Mouse (Mus musculus) kidney, postnatal 0 days (tissue): ENCODE measurements around the gene Cnpy1. TPM values are rescaled to one million over a fixed set of nuclear protein-coding genes. Genes with fewer than 3 reads are reported as not detected.

Experiments
- ATAC-seq: fragments of 200-750 bp; cut with Nextera tagmentation; replicated peaks from 2 replicates; pipeline ENCODE4 v1.8.0; 2017; ENCODE audit warnings: low read depth, moderate number of reproducible peaks, moderate TSS enrichment, moderate library complexity; ENCODE audit not compliant: low FRiP score
- DNase-seq: peaks from one replicate; pipeline ENCODE4 v3.0.0-alpha.2; 2016; ENCODE audit warnings: low spot score
- H3K27ac ChIP-seq: fragments of 300-500 bp; sonication (generic); 2 replicates; pipeline ENCODE4 v1.5.1; 2014; ENCODE audit warnings: mild to moderate bottlenecking
- H3K27me3 ChIP-seq: fragments of 300-500 bp; sonication (generic); 2 replicates; pipeline ENCODE4 v1.6.1; 2014; ENCODE audit warnings: low read length, mixed read lengths; ENCODE audit not compliant: insufficient read depth
- H3K36me3 ChIP-seq: fragments of 300-500 bp; sonication (generic); 2 replicates; pipeline ENCODE4 v1.6.1; 2014; ENCODE audit warnings: low read length, mixed read lengths; ENCODE audit not compliant: insufficient read depth
- H3K4me1 ChIP-seq: fragments of 300-500 bp; sonication (generic); replicated peaks from 2 replicates; pipeline ENCODE4 v1.6.1; 2014; ENCODE audit warnings: antibody characterized with exemption, low read length, mixed read lengths; ENCODE audit not compliant: insufficient read depth
- H3K4me2 ChIP-seq: fragments of 300-500 bp; sonication (generic); 2 replicates; pipeline ENCODE4 v1.6.1; 2014; ENCODE audit warnings: mild to moderate bottlenecking, low read length, moderate library complexity, mixed read lengths
- H3K4me3 ChIP-seq: fragments of 300-500 bp; sonication (generic); replicated peaks from 2 replicates; pipeline ENCODE4 v1.5.1; 2014; ENCODE audit warnings: low read depth, low read length
- H3K9ac ChIP-seq: fragments of 300-500 bp; sonication (generic); 2 replicates; pipeline ENCODE4 v1.6.1; 2014; ENCODE audit warnings: low read depth, low read length
- H3K9me3 ChIP-seq: fragments of 300-500 bp; sonication (generic); replicated peaks from 2 replicates; pipeline ENCODE4 v1.6.1; 2016; ENCODE audit warnings: low read length, inconsistent platforms, mixed read lengths
- CTCF ChIP-seq: IDR thresholded peaks from 2 replicates; pipeline ENCODE4 v1.5.1; 2016; ENCODE audit warnings: antibody characterized with exemption, low read depth, mild to moderate bottlenecking, moderate library complexity
- WGBS: fragments of 180-500 bp; shearing (Covaris S2); extraction: QIAGEN DNeasy Blood & Tissue Kit; methylation state at CpG from one replicate; pipeline ENCODE4 v1.1.7; 2014; 5-methylcytosine and 5-hydroxymethylcytosine counted together
- polyA plus RNA-seq: library from polyadenylated mRNA; unstranded; fragments of >200 nt; fragmentation: Nextera tagmentation; extraction: Ambion mirVana; gene quantifications from 2 replicates; pipeline ENCODE4 v1.2.1, GENCODE M21; 2015

Gene Cnpy1
- 0.08 and 0.10 TPM in 2 replicates for polyA plus RNA-seq

- Histone ChIP-seq H3K9ac (no peak within 1 kb of the TSS), H3K27ac (no peak within 1 kb of the TSS), H3K4me3 (no peak within 1 kb of the TSS), H3K9me3 (no peaks in the 10 kb centered on the region), H3K4me1 (no peaks in the 10 kb centered on the region), H3K4me2 (no peak within 1 kb of the TSS), H3K27me3 (no peaks in the 10 kb centered on the region), H3K36me3 (no peaks in the 10 kb centered on the region)
- DNase-seq = no peak
- WGBS = 79% methylated on average over 11 of the region's 11 CpGs
- ATAC-seq = no peak
- no peak for TF ChIP-seq CTCF
Observed at GRCm38 (mm10) chr5:28245574-28245973, at the start of gene Cnpy1. TSS of gene Cnpy1 (minus strand) at chr5:28245806.

GRCm38 (mm10) chr5:28293990-28294389 lies 48.4 kb upstream of the Cnpy1 start:
- Histone ChIP-seq H3K4me1 (no peaks in the 10 kb centered on the region), H3K27me3 (no peaks in the 10 kb centered on the region), H3K9me3 (no peaks in the 10 kb centered on the region), H3K36me3 (no peaks in the 10 kb centered on the region), H3K4me3 (no peak overlapping the region), H3K9ac (no peak overlapping the region), H3K27ac (no peak overlapping the region), H3K4me2 (no peak overlapping the region)
- 10% methylated on average over 6 of the region's 6 CpGs for WGBS
- peak; percentile 74 for DNase-seq
- peak; percentile 99 for TF ChIP-seq CTCF
- no peak for ATAC-seq

GRCm38 (mm10) chr5:28292281-28292680 lies 46.7 kb upstream of the Cnpy1 start:
- no peak overlapping the region for H3K9ac ChIP-seq
- TF ChIP-seq CTCF = no peak
- no peak overlapping the region for H3K4me3 ChIP-seq
- no peaks in the 10 kb centered on the region for H3K9me3 ChIP-seq
- no peaks in the 10 kb centered on the region for H3K27me3 ChIP-seq
- DNase-seq = peak; percentile 45
- no peaks in the 10 kb centered on the region for H3K4me1 ChIP-seq
- 7% methylated on average over 3 of the region's 3 CpGs for WGBS
- no peak overlapping the region for H3K27ac ChIP-seq
- H3K36me3 ChIP-seq = no peaks in the 10 kb centered on the region
- no peak for ATAC-seq
- no peak overlapping the region for H3K4me2 ChIP-seq

DNA sequence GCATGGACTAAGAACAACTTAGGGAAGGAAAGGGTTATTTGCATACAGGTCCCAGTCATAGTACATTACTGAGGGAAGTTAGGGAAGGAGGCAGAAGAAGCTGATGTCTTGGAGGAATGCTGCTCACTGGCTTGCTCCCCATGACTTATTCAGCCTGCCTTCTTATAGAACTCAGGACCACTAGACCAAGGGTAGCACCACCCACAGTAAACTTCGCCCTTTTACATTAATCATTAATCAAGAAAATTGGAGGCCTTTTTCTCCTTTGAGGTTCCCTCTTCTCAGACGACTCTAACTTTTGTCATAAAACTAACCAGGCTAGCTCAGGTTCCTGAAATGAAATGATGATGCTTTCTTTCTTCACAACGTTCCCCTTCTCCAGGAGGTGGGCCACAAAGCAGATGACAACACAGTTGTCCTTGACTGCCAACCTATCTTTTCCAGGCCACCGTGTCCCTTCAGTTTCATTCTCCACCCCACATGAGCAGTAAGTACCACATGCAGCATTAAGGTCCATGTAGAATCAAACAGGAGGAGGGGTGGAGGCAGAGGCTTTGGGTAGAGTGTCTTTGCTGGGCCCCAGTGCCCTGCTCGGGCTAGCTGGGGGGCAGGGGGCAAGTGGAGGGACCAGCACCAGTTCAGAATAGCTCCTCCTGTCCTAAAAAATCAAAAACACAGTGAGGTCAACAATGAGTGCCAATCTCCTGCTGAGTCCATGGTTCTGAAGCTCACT lies 45.7 kb upstream of the Cnpy1 start:
- TF ChIP-seq CTCF = no peak
- H3K27ac ChIP-seq = no peak overlapping the region

DNA sequence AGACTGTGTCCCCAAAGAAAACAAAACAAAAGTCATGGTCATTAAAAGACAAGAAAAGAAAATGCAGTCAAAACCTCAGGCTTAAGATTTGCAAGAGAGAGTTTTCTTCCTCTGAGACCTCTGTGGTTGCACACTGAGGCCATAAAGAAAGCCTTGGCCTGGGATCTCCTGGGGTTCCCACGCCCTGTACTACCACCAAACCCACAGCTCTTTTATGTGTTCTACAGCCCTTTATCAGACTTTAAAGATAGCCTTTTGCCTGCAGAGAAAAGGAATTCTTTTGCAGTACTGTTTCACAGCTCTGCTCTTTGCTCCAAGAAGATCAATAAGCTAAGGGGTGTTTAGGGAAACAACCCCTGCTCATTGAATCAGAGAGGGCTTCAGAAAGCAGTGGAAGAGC lies 45.0 kb upstream of the Cnpy1 start:
- no peaks in the 10 kb centered on the region for H3K36me3 ChIP-seq
- WGBS = 68% methylated on average over 1 of the region's 1 CpGs
- ATAC-seq (no peak), DNase-seq (no peak)
- H3K9me3 ChIP-seq = no peaks in the 10 kb centered on the region
- no peak overlapping the region for H3K27ac ChIP-seq
- no peaks in the 10 kb centered on the region for H3K27me3 ChIP-seq
- H3K4me3 ChIP-seq = no peak overlapping the region
- H3K4me1 ChIP-seq = no peaks in the 10 kb centered on the region
- no peak overlapping the region for H3K4me2 ChIP-seq
- no peak overlapping the region for H3K9ac ChIP-seq
- no peak for TF ChIP-seq CTCF

More for the DNA sequence above, 45.7 kb upstream of the Cnpy1 start:
- DNase-seq (no peak), ATAC-seq (no peak)
- H3K27me3 ChIP-seq = no peaks in the 10 kb centered on the region
- H3K9ac ChIP-seq = no peak overlapping the region
- H3K4me3 ChIP-seq = no peak overlapping the region
- H3K4me1 ChIP-seq = no peaks in the 10 kb centered on the region
- no peaks in the 10 kb centered on the region for H3K36me3 ChIP-seq
- no peaks in the 10 kb centered on the region for H3K9me3 ChIP-seq
- WGBS = 67% methylated on average over 5 of the region's 5 CpGs
- H3K4me2 ChIP-seq = no peak overlapping the region

DNA sequence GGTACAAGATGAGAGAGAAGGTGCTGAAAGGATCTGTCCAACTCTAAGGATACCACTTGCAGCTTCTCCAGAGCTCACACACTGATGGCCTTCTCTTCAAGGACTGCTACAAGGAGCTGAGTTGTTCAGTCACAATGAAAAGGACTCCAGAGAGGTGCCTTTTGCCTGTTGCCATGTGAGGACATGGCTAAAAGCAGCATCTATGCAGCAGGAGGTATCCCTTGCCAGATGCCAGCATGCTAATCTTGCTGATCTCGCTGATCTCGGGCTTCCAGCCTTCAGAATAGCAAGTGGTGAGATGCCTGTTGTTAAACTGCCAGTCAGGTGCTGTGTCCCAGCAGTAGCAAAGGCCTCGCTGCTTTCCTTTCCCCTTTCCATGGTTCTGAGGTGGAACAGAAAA lies 43.5 kb upstream of the Cnpy1 start:
- Histone ChIP-seq H3K36me3 (no peaks in the 10 kb centered on the region), H3K9ac (no peak overlapping the region), H3K4me3 (no peak overlapping the region), H3K27me3 (no peaks in the 10 kb centered on the region), H3K4me1 (no peaks in the 10 kb centered on the region), H3K9me3 (no peaks in the 10 kb centered on the region), H3K4me2 (no peak overlapping the region), H3K27ac (no peak overlapping the region)
- ATAC-seq (no peak), DNase-seq (no peak)
- WGBS = 37% methylated on average over 3 of the region's 3 CpGs
- TF ChIP-seq CTCF = no peak

GRCm38 (mm10) chr5:28277279-28277678 lies 31.7 kb upstream of the Cnpy1 start:
- Histone ChIP-seq H3K27me3 (no peaks in the 10 kb centered on the region), H3K9me3 (no peaks in the 10 kb centered on the region), H3K9ac (no peak overlapping the region), H3K36me3 (no peaks in the 10 kb centered on the region), H3K4me1 (no peaks in the 10 kb centered on the region), H3K4me2 (no peak overlapping the region), H3K27ac (no peak overlapping the region), H3K4me3 (no peak overlapping the region)
- WGBS = 54% methylated on average over 2 of the region's 2 CpGs
- no peak for DNase-seq
- TF ChIP-seq CTCF = no peak
- ATAC-seq = no peak
